Mouse (Mus musculus) adrenal gland, postnatal 10 days (tissue): ENCODE data around the gene Car7. TPM values are rescaled to one million over a fixed set of nuclear protein-coding genes. Genes with fewer than 3 reads are reported as not detected.
A peak's percentile ranks its signal among the peaks of the same experiment; 100 is the strongest.
"Not testable (repeated sequence)": the region's sequence is repeated elsewhere in the genome, so short reads cannot be mapped to it uniquely, and the experiment has no call there.

Experiments
- DNase-seq: peaks from one replicate; pipeline ENCODE4 v3.0.0; 2021; ENCODE audit warnings: mixed read lengths
- total RNA-seq, 2 experiments: library from RNA; stranded (reverse); gene quantifications; 2 replicates each; pipeline ENCODE4 v1.2.3; 2021

Gene Car7
- total RNA-seq, 2 experiments from 2014 or later, result 3.0 to 3.2 TPM

DNA sequence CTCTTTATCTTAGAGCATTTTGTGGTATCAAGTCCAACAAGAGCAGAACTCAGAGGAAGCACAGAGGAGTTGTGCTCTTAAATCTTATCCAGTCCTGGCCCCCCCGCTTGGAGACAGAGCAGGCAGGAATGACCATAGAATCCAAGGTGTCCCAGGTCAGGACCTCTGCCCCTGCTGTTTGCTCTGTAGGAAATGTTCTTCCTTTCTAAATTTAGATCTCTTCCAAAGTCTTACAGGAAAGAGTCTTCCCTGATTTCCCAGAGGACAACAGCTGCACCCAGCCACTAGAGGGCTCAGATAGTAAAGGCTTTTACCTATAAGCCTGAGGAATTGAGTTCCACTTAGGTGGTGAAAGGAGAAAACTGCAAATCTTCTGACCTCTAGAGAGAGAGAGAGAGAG lies 35.1 kb downstream of the Car7 start:
- peak; percentile 50 for DNase-seq

DNA sequence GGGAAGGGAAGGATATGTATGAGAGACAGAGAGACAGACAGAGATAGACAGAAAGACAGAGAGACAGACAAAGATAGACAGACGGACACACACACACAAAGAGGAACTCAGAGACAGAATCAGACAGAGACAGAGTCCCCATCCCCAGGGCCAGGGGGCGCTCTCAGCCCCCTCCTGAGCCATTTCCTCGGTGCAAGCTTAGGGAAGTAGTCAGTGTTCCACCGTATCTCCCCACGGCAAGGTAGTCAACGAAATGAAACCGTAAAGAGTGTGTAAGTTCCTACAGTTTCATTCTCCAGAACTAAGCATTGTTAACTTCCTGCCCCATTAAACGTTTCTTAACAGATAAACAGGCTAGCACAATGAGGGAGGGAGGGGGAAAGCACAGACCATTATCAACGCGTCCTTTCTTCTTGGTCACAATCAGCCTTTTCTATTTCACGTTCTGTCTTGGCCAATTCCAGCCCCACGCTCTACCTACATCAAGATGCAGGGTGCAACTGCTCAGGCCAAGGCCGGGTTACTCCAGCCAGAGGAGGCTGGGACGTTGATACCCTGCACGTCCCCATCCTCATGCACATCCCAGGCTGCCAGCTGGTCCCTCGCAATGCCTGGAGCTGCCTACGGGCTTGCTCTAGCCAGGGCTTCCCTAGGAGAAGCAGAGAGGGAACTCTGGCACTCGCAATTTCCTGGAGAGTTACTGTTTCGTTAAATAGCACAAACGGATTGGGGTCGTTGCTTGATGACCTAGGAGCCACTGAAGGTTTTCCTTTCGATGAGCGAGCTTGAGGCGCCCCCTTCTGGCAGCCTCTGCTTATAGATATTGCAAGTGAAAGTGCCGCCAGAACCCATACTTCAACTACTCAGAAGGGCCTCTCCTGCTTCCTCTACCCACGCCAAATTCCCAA lies 36.2 kb downstream of the Car7 start:
- DNase-seq, result peak; percentile 88

DNA sequence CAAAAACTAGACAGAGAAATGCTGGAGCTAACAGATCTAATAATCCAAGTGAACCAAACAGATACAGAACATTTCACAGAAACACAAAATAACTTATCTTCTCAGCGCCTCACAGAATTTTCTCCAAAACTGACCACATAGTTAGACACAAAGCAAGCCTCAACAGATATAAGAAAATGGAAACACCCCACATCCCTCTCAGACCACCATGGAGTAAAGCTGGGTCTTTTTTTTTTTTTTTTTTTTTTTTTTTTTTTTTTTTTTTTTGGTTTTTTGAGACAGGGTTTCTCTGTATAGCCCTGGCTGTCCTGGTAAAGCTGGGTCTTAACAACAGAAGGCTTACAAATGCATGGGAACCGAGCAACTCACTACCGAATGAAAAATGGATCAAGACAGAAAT lies 42.3 kb downstream of the Car7 start:
- no peak for DNase-seq

DNA sequence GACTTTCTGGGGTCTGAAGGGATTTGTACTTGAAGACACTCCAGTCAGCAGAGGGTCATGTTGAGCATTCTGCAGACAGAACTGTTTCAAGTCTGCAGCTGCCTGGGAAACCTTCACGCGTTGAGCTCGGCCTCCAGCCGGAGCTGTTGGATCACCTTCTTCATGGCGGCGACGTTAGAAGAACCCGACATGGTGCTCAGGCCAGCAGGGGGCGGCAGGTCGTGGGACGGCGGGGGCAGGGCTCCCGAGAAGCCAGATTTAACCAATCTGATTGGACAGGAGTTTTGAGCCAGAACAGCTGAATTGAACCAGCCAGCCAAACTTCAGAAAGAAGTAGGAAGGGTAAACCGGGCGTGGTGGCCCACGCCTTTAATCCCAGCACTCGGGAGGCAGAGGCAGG lies 43.1 kb downstream of the Car7 start:
- not testable (repeated sequence) for DNase-seq

DNA sequence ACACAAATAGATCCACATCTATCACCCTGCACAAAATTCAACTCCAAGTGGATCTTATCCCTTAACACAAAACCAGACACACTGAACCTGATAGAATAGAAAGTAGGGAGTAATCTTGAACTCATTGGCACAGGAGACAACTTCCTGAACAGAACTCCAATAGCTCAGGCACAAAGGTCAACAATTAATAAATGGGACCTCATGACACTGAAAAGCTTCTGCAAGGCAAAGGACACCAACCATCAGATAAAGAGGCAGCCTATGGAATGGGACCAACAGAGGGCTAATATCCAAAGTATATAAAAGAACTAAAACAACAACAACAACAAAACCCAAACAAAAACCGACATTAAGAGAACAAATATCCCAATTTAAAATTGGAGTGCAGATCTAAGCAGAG lies 50.0 kb downstream of the Car7 start:
- DNase-seq, result no peak

DNA sequence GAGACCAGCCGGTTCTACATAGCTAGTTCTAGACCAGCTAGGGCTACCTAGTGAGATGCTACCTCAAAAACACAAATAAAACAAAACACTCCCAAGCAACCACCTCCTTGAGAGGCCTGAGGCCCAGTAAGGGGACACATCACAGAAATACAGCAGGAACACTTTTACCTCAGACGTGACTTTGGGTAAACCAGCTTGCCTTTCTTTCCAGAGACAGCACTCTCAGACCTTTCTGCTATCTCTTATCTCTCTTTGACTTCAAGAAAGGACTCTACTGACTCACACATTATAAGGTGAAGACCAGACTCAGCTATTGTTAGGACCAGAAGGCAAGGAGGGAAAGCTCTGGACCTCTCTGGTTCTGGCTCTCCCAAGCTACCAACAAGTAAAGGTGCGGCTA lies 55.8 kb downstream of the Car7 start:
- DNase-seq, result no peak

DNA sequence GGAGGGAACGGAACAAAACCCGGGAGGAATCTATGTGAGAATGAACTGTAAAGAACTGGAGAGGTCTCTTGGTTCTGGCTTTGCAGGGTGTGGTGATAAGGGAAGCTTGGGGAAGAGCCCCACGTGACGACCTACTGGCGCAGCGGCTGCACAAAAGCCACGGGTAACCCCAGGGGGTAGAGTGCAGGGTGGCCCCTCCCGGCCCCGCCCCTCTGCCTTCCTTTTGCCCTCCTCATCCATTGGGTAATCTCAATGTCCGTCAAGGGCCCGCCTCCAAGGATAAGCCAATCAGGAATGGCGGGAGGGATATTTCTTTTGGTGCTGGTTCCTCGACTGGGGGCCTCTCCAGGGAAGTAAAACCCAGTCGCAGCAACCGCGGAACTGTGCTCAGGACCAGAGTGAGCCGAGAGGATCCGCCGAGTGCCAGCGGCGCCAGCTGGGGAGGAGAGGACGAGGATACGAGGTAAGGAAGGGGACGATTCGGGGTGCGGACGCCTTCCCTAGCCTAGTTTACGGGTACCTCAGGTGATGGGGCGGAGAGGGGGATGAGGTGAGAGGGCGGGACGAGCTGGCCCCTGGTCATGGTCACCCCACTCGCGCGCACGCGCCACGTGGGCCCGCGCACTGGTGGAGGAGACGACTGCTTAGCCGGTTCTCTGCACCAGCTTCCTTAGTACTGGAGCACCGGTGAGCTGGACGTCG lies 56.8 kb downstream of the Car7 start, which contains the start of gene Pdp2:
Pdp2 (plus strand) TSS at position 319 of the 702 bp plus-strand sequence.
- peak; percentile 94 for DNase-seq

DNA sequence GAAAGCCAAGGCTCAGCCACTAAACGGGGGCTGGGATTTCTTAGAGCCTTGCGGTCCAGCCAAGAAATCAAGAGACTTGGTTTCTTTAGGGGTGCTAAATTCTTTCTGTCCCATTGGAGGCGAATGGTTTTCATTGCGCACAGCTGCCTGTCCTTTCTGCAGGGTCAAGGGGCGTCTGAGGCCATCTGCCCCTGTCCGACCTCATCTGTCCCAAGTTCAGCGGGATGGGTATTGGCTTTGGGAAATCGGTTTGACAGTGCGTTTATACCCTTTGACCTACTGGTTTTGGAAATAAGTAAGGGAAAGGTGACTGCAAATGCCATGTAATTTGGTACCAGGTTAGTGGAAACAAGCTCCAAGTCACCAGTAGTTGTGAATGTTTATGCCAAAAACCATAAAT lies 57.4 kb downstream of the Car7 start:
- DNase-seq, result peak; percentile 52

DNA sequence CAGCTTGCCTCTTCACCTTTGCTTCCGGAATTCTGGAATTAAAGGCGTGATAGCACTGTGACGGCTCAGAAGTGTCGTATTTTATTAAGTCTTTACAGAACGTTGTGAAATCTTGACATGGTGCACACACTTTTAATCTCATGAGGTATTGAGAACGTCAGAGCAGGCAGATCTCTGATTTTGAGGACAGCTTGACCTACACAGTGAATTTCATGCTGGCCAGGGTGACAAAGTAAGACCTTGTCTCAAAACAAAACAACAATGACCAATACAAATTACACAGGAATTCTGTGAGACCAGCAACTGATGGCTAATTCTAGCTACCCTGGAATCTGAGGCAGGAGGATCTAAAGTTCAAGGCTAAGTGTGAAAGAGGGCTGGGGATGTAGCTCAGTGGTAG lies 58.1 kb downstream of the Car7 start:
- no peak for DNase-seq

DNA sequence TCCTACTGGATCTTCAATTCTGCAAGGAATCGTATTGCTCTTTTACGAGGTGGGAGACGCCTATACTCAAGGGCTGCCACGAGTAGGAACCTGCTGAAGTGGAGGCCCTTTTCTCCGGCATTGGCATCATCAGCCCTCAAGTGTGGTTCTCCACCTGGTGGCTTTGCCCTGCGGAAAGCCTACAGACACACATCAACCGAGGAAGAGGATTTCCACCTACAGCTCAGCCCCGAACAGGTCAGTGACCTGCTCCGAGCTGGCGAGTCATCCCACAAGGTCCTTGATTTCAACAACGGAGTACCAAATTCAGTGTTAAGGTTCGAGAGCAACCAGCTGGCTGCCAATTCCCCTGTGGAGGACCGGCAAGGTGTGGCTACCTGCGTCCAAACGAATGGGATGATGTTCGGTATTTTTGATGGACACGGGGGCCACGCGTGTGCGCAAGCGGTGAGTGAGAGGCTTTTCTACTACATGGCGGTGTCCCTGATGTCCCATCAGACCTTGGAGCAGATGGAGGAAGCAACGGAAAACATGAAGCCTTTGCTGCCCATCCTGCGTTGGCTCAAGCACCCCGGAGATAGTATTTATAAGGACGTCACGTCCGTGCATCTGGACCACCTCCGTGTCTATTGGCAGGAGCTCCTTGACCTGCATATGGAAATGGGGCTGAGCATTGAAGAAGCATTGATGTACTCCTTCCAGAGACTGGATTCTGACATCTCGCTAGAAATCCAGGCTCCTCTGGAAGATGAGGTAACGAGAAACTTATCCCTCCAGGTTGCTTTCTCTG lies 59.2 kb downstream of the Car7 start:
- DNase-seq, result no peak

DNA sequence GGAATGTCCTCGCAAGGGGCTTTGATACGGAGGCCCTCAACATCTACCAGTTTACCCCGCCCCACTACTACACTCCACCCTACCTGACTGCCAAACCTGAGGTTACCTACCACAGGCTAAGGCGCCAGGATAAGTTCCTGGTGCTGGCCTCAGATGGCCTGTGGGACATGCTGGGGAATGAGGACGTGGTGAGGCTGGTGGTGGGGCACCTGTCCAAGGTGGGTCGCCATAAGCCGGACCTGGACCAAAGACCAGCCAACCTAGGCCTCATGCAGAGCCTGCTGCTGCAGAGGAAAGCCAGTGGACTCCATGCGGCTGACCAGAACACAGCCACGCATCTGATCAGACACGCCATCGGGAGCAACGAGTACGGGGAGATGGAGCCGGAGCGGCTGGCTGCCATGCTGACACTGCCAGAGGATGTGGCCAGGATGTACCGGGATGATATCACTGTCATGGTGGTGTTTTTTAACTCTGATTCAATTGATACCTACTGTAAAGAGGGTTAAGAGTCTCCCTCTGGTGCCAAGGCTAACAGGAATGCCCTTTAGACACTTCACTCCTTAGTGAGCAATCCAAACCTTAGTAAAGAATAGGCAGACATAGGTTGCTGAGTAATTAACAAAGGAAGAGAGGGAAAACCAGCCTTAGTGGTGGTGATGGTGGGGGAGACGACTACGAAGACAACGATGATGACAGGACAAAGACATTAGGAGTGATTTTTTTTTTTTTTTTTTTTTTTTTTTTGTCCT lies 60.3 kb downstream of the Car7 start:
- DNase-seq, result no peak

DNA sequence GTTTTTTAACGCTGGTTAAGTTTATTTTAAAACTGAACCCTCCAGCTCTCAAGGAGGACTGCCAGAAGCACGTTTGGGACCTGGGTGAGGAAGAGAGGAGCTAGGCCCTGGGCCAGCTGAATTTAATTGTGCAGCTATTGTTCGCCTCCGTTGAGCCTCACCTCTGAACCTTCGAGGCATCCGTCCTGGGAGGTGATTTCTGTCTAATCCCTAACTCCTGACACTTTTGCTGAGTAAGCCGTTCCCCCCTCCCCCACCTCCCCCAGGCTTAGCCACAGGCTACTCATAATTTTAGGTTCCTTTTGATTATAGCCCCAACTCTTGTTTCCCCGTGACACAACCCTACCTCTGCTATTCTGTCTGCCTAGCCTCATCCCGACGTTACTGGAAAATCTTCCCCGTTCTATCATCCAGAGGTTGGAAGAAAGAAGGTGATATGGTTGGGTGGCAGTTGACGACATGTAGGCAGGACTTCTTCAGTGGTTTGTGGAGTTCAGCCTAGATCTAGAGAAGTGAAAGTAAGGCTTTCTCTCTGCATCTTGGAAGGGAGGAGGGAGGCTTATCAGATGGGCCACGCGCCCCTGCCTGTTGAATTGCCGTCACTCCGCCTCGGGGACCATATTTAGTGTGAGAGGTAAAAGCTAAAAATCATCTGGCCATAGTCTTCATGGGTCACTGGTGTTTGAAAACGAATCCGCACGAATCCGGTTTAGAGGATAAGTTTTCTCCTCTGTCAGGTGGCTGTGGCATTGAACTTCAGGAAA lies 61.5 kb downstream of the Car7 start:
- no peak for DNase-seq

DNA sequence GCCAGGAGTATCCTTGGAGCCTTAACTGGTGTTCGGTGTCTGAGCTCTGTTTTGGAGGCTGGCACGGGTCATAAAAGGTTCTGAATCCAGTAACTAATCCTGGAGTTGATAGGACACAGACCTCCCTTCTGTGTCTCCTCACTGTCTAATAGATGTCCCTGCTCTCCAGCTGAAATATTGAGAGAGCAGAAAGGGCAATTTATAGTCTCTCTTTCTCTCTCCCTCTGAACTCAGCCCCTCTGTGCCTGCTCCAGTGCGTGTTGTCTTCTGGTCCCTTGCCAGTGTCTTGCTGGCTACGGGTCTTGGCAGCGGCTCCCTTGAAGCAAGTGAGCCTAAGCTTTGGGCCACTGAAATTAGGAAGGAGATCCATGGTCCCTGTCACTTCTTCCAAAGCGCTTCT lies 63.2 kb downstream of the Car7 start:
- peak; percentile 69 for DNase-seq

DNA sequence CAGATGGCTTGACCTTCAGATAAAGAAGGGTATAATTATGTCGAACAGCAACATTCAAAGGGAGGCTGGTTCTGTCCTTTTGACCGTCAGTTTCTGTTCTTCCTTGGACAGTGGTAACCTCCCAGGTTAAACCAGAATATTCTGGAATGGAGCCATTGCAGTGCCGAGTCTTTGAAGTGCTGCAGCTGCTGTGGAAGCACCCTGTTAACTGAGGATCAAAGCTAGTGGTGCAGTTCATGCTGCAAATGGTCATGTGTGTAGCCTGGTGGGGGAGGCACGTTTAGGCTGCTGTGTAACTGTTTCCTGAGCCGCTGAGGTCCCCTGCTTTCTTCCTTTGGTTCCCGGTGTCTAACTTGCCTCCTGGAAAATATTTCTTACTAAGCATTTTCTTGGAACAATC lies 64.0 kb downstream of the Car7 start:
- peak; percentile 53 for DNase-seq

Other genes starting within 250 kb of the Car7 start
- not detected for gene Cmtm2a, start 241.5 kb upstream of the Car7 start, total RNA-seq
- not detected for gene Gm45711, start 224.6 kb upstream of the Car7 start, total RNA-seq
- gene Cmtm1, start 224.5 kb upstream of the Car7 start, total RNA-seq, result under 1 TPM in 1 of 2 experiments, not detected in 1; 0.12 TPM
- gene Gm11020, start 213.1 kb upstream of the Car7 start, total RNA-seq, result not detected
- gene Cmtm2b, start 212.5 kb upstream of the Car7 start, total RNA-seq, result not detected
- 10 to 100 TPM; 64.5 to 68.2 TPM for gene Cmtm3, start 195.3 kb upstream of the Car7 start, total RNA-seq
- 10 to 100 TPM; 35.4 to 37.8 TPM for gene Cmtm4, start 138.9 kb upstream of the Car7 start, total RNA-seq
- 100 to 1,000 TPM; 108 to 128 TPM for gene Dync1li2, start 91.6 kb upstream of the Car7 start, total RNA-seq
- under 1 TPM; 0.09 to 0.12 TPM for gene Terb1, start 24.8 kb upstream of the Car7 start, total RNA-seq
- gene Nae1, start 52 bp upstream of the Car7 start, total RNA-seq, result 10 to 100 TPM; 30.4 to 35.0 TPM
- 10 to 100 TPM; 25.1 to 32.4 TPM for gene Pdp2, start 56.8 kb downstream of the Car7 start, total RNA-seq
- gene Cdh16, start 89.7 kb downstream of the Car7 start, total RNA-seq, result under 1 TPM; 0.12 to 0.66 TPM
- 1 to 10 TPM; 5.6 to 9.1 TPM for gene Rrad, start 96.6 kb downstream of the Car7 start, total RNA-seq
- 10 to 100 TPM; 41.0 to 41.3 TPM for gene Ciao2b, start 107.3 kb downstream of the Car7 start, total RNA-seq
- 10 to 100 TPM in 1 of 2 experiments, 1 to 10 TPM in 1; 8.1 to 18.5 TPM for gene Ces2a, start 199.3 kb downstream of the Car7 start, total RNA-seq